Mouse (Mus musculus) frontal cortex, postnatal 25 days (tissue): Measurements from ENCODE around the gene 1810024B03Rik.
"Not testable (repeated sequence)": the region's sequence is repeated elsewhere in the genome, so short reads cannot be mapped to it uniquely, and the experiment has no call there.

Experiments used
- DNase-seq, 2 experiments: peaks; one replicate each; pipeline ENCODE4 v3.0.0; 2022; ENCODE audit warnings: low spot score in 2 of 2

1810024B03Rik gene

DNA sequence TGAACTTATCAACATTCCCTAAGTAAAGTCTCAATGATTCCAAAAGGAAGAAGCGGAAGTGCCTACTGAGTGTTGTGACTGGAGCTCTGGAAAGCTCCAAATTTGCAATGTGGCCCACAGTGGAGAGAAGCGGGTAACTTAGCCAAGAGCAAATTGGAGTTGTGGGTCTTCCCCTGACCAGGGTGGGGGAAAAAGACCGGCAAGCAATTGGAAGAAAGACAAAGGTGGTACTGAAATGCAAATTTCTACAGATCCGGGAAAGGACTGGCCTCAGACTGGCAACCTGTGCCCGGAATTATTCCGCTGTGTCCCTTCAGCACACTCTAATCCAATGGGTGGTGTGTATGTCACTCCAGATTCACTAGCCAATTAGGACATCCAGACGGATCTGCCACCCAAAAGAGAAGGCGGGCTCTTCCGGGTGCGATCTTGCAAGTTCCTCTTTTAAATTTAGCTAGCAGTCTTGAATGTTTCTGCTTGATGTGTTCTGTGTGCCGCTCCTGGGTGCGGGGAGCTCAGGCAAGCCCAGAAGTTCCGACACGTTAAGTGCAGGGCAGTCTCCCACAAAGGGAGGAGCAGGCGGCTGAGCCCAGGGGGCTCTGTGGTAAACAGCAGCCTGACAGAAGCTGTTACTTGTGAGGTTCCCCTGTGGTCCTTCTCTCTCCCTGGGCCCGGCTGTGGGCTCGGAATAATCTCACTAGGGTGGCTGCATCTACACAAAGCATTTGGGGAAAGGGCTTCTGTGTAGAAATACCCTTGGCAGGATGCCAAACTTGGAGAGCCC lies 25.3 kb downstream of the 1810024B03Rik start:
- peak; percentile 61 to 64 for DNase-seq

DNA sequence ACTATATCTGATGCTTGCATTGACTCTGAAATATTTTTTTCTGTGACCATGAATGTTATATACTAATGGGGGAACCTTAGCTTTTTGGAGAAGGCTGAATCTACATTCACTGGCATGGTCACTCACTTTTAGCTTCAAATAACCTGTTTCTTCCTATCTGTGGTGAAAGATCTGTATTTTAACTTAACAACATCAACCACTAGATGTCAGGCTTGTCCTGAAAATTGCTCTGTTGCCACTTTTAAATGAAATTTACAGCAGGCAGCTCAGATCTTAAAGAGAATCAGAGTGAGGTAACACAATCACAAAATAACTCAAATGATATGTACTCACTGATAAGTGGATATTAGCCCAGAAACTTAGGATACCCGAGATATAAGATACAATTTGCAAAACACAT lies 41.8 kb downstream of the 1810024B03Rik start:
- DNase-seq: not testable (repeated sequence)

DNA sequence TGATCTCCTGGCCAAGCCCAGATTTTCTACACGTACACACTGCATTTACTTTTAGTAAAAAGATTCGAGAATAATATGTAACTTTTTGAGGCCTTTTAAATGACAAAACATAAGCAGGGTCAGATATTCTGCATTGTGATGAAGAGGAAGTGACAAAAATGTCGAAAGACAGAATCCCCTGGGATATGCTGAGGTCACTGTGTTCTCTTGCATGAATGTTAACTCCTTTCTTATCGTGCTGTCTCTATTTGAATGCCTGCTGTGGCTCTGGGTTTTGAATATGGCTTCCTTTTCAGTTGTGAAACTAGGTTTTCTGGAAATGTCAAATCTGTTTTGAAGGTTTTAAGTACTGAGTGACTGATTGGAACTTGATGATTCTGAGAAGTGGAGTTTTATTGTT lies 42.4 kb downstream of the 1810024B03Rik start:
- DNase-seq: no peak

DNA sequence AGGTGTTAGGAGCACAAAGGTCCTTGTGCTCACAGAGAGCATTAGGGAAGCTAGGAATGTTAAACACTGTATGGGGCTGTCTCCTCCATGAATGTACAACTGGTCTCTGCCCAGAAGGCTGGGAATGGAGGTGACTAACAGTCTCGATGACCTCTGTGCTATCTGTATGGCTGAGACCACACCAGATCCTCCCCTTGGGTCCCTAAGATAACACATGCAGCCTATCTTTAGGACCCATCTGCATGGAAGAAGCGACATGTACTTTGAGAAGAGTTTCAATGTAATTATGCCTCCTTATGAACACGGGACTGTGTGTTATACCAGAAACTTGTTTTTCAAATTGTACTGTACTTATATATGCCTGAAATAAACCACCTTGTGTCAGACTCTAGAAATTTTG lies 62.4 kb downstream of the 1810024B03Rik start:
- no peak for DNase-seq

- no peak for DNase-seq
Observed at GRCm38 (mm10) chr2:127143158-127144063, 64.7 kb downstream of the 1810024B03Rik start, which contains the start of gene Itpripl1. Gene Itpripl1 (minus strand): TSS chr2:127143442.

- DNase-seq: no peak
Observed at GRCm38 (mm10) chr2:127142577-127143157, 65.4 kb downstream of the 1810024B03Rik start.

DNA sequence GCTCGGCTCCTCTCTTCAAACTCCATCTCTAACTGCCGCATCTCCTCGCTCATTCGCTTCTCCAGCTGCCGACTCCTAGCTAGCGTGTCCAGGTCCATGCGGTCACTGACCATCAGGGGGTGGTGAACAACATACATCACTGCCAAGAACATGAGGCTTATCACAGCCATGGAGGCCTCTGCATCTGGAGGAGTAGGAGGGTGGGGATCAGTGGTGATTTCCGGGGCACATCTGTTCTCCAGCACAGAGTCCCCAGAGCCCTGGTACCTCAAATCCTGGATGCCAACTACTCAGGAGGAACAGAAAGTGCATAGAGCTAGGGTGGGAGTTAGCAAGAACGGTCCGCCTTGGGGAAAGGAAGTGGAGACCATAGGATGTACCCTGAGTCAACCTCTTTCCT lies 66.0 kb downstream of the 1810024B03Rik start:
- no peak for DNase-seq

- no peak for DNase-seq
Observed at GRCm38 (mm10) chr2:127140011-127140410, 68.1 kb downstream of the 1810024B03Rik start.

GRCm38 (mm10) chr2:127139605-127140004 lies 68.5 kb downstream of the 1810024B03Rik start:
- no peak for DNase-seq

- no peak for DNase-seq
Observed at GRCm38 (mm10) chr2:127139094-127139493, 69.0 kb downstream of the 1810024B03Rik start.

DNA sequence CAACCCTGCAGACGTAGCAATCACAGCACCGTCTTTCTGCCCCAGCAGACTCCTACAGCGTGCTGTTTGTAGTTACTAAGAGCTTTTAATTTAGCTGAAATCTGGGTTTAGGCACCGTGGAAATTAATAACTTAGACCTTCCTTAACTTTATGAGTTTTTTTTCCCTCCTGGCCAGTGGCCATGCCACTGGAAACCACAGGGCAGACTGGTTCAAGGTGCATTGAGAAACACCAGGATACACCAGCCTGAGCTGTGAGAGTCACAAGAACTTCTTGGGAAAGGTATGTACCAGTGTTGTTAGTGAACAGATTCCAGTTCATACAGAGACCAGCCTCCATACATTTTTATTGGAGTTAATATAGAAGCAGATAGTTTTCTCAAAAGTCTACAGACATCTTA lies 69.6 kb downstream of the 1810024B03Rik start:
- no peak for DNase-seq

DNA sequence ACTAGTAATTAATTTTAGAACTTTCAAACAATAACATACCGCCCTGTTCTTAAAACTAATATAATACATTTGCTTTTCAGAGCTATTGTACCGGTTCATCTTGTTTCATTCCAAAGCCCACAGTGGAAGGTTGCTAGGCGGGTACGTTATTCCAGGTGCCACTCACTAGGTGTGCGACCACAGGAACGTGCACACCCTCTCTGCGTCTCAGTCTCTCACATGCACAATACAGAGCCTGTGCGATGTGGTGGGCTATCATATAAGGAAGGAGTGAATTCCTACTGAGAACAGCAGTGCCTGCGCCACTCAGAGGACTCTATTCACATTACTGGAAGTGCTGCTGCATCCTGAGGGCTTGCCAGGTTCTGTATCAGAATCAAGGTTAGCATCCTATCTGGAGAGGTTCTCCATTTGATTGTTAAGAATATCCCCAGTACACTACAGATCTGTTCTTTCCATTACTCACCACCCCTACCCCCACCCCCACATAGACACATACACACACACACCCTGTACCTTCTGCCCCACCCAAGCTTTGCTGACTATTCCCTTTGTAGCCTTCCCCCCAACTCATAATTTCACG lies 70.2 kb downstream of the 1810024B03Rik start:
- DNase-seq: no peak

- no peak for DNase-seq
Observed at GRCm38 (mm10) chr2:127136979-127137378, 71.1 kb downstream of the 1810024B03Rik start.
